Mouse (Mus musculus): ENCODE data around the gene Dcakd. TPM values are rescaled to one million over a fixed set of nuclear protein-coding genes. Genes with fewer than 3 reads are reported as not detected.

The Dcakd gene
- total RNA-seq, 2 experiments from 2014 or later: 83.5 to 84.3 TPM

DNA sequence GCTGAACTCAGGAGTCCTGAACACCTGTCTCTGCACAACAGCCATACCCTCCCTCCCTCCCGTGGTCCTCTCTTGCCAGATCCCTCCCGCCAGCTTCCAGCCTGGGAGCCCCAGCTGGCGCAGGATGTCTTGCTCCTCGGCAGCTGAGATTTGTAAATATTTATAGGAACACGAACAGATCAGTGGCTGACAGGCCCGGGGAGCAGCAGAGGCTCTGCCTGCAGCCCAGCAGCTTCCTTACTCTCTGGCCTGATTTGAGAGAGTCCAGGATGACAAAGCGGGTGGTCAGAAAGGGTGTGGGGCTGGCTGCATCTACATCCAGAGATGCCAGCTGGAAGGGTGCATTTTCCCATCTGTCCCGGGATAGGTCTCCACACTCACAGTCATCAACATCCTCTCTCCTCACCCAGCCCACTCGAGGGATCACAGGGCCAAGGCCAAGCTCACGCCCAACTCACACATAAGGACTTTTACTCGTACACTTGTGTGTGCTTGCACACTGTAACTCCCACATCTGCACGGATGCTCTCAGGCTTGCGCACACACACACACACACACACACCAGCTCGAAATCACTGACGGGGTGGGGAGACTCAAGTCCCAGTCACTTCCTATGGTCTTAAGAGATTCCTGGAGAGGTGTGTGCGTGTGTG lies 71.0 kb downstream of the Dcakd start:
- peak; percentile 29 for DNase-seq (ENCODE audit: low spot score)
- intact Hi-C loops (cut with DNase I): no loop called here

DNA sequence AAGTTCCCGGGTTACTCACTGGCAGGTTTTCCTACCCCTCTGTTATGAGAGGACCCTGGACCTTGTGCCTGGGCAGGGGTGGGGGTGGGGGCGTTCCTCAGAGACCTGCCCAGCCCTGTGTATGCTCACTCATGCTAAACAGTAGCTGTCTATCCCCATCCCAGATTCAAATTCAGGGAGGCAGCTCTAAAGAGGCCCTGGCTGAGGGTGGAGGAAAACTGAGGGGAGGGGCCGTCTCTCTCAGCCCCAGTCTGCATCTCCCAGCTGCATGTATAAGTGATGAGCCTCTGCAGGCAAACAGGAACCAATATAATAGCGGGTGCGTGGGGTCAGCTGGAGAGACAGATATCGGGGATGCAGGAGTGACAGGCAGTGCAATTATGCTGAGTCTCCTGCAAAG lies 75.2 kb downstream of the Dcakd start:
- no peak for DNase-seq (ENCODE audit: low spot score)
- intact Hi-C loops (cut with DNase I): no loop called here

DNA sequence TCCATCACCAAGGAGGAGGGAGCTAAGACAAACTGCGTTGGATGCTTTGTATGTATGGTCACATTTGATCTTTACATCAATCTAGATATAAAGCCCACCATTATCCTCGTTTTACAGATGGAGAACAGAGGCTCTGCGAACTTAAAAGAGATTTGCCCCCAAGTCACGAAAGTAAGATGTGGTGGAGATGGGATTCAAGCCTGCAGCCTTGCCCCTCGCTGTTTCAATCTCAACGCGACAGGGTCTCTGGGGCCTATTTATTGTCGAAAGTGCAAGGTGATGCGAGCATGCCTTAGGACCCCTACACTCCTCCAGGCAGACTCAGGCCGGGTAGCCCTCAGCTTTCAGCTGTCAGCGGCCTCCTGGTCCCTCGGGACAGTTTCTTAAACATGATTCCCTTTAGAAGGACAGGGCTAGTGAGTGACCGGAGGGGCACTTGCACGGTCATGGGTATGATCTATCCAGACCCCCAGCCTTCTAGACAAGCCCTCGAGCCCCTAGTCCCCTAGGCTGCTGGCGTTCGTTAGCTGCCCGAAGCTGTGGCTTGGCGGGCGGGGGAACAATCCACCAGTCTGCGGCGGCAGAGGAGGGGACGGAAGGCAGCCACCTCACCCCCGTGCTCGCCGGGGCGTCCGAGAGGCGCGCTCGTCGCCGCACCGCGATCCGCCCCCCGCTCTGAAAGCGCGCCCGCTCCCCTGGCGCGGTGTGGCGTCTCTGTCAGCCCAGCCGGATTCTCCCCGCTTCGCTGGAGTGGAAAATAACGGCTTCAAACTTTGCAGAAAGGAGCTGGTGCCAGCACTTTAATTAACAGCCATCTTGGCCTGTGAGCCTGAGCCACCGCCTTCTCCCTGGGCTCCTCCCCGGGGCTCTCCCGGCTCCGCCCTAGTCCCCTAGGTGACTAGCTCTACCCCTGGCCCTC lies 79.8 kb downstream of the Dcakd start:
- peak; percentile 22 for DNase-seq (ENCODE audit: low spot score)

DNA sequence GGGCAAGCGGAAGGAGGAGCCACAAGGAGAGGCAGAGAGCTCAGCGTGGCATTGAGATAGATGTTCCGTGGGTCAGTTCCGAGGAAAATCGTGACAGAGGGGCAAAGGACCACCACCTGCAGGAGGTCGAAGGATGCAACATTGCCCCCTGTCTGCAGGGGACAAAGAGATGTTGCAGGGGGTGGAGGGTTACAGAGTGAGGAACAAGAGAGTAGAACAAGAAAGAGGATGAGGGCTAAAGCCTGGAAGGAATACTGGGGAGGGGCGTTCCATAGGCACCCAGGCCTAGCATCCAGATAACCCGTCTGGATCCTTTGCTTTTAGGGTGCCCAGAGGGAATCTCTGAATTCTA lies 81.2 kb downstream of the Dcakd start:
- intact Hi-C loops (cut with DNase I): no loop called here
- no peak for DNase-seq (ENCODE audit: low spot score)

More for the DNA sequence above, 79.8 kb downstream of the Dcakd start:
- intact Hi-C loops (cut with DNase I): no loop called here

DNA sequence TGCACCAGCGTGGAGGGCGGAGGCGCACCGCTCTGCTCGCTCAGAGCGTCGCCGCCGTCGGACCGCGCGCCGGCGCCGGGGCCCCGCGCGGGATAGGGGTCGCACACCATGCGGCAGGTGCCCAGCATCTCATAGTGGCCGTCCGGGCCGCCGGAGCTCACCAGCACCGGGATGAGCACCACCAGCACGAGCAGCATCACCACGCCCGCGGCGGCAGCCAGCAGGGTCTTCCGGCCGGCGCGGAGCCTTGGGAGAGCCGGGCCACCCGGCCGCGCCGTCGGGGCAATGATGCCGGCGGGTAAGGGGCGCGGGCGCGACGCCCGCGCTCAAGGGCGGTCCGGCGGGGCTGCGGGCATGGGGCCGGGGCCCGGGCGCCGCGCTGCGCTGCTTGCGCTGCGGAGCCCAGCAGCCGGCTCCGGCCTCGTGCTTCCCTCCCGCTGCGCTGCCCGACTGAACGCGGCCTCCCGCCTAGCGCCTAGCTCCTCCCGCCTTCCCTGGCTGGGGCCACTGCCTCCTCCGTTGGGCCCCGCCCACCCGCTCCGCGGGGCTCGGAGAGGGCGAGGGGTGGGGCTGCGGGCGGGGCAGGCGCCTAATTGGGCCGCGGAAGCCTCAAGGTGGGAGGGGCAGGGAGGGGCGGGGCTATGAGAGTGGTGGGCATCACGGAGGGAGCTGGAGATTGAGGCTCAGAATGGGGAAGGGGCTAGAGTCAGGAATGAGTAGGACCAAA lies 81.7 kb downstream of the Dcakd start, which contains the start of gene C1ql1:
Gene C1ql1, minus strand, starts transcription at position 424 of the 727 bp plus-strand sequence.
- peak; percentile 74 for DNase-seq (ENCODE audit: low spot score)
- intact Hi-C loops (cut with DNase I): no loop called here

DNA sequence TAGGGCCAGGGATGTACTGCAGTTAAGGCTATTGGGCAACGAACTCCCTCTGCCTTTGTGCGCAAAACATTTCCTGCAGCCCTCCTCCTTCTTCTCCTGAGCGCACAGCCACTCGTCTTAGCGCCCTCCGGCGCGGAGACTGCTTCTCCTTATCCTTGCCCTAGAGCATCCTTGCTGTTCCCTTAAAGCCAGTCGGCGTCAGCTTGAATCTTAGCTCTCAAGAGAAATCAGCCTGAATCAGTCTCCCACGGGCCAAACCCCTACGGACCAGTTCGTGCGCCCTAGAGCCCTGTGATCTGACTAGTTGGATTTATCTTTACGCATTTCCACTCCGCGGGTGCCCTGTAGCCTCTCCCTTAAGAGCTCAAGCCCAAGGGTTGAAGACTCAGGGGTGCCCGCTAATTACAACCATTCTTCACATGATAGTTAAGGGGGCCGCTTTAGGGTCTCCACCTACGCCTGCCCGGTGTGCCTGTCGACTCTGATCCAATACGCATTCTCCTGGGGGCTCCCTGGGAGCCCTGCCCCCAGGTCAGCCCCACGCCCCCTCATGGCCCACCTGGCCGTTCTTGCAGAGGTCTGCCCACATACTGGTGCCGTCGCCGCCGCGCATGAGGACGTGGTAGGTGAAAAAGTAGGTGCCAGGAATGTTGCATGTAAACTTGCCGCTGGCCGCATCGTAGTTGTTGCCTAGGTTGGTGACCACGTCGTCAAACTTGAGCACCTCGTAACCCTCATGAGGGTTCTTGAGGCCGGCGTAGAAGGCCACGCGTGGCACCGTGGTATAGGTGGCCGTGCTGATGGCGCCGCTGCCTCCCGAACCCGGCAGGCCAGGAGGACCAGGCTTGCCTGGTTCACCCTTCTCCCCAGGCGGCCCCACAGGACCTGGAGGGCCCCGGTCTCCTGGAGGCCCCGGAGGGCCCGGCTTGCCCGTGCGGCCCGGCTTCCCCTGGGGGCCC lies 82.5 kb downstream of the Dcakd start:
- no peak for DNase-seq (ENCODE audit: low spot score)
- intact Hi-C loops (cut with DNase I): no loop called here

Small RNA genes within 50 kb of the gene (microRNA-seq; reads per million reads assigned to microRNA genes)
- gene Mir6931: not detected

Other genes starting within 250 kb of the Dcakd start
- 10 to 100 TPM; 27.4 to 29.2 TPM for gene Gjc1, start 208.6 kb downstream of the Dcakd start, total RNA-seq (2021)
- gene Higd1b, start 192.5 kb downstream of the Dcakd start, total RNA-seq (2021): 10 to 100 TPM; 11.6 to 17.6 TPM
- 10 to 100 TPM; 34.6 to 36.1 TPM for gene Eftud2, start 147.3 kb downstream of the Dcakd start, total RNA-seq (2021)
- not detected for gene Ccdc103, start 147.1 kb downstream of the Dcakd start, total RNA-seq (2021)
- not detected for gene Fam187a, start 143.2 kb downstream of the Dcakd start, total RNA-seq (2021)
- under 1 TPM; 0.13 to 0.31 TPM for gene Gfap, start 127.4 kb downstream of the Dcakd start, total RNA-seq (2021)
- under 1 TPM; 0.44 to 0.50 TPM for gene Kif18b, start 103.2 kb downstream of the Dcakd start, total RNA-seq (2021)
- gene C1ql1, start 81.6 kb downstream of the Dcakd start, total RNA-seq (2021): not detected
- 10 to 100 TPM; 65.2 to 66.1 TPM for gene Nmt1, start 143 bp downstream of the Dcakd start, total RNA-seq (2021)
- gene Plcd3, start 73.3 kb upstream of the Dcakd start, total RNA-seq (2021): 10 to 100 TPM; 14.7 to 16.3 TPM
- gene Acbd4, start 73.3 kb upstream of the Dcakd start, total RNA-seq (2021): 10 to 100 TPM; 36.7 to 39.0 TPM
- gene Hexim1, start 87.9 kb upstream of the Dcakd start, total RNA-seq (2021): 10 to 100 TPM; 17.5 to 18.8 TPM
- gene Hexim2, start 104.1 kb upstream of the Dcakd start, total RNA-seq (2021): 1 to 10 TPM; 1.3 to 2.3 TPM
- 10 to 100 TPM; 15.1 to 18.2 TPM for gene Fmnl1, start 142.8 kb upstream of the Dcakd start, total RNA-seq (2021)
- not detected for gene 1700023F06Rik, start 180.2 kb upstream of the Dcakd start, total RNA-seq (2021)
- gene Spata32, start 190.1 kb upstream of the Dcakd start, total RNA-seq (2021): not detected
- 1 to 10 TPM; 2.7 to 2.9 TPM for gene Map3k14, start 239.1 kb upstream of the Dcakd start, total RNA-seq (2021)